Mouse (Mus musculus) MEL (cell line): ENCODE data around the gene Rab24. TPM values are rescaled to one million over a fixed set of nuclear protein-coding genes. Genes with fewer than 3 reads are reported as not detected.
A peak's percentile ranks its signal among the peaks of the same experiment; 100 is the strongest.

Source experiments
- DNase-seq: peaks from one replicate; pipeline ENCODE4 v3.0.0; 2011; ENCODE audit warnings: low read depth, low spot score
- H3K27ac ChIP-seq: 2 replicates; pipeline ENCODE4 v1.5.1; 2012; ENCODE audit warnings: low read depth, mild to moderate bottlenecking, control low read depth, low read length, moderate library complexity; ENCODE audit not compliant: control insufficient read depth
- H3K27me3 ChIP-seq, 2 experiments: fragments of 150-350 bp in 1 of 2; sonication (generic) in 1 of 2; 2 replicates each; pipeline ENCODE4 v1.6.1; 2012; ENCODE audit warnings: low read length in 2 of 2, mild to moderate bottlenecking in 2 of 2, improper control_type of control experiment in 1 of 2, moderate library complexity in 1 of 2; ENCODE audit not compliant: insufficient read depth in 2 of 2, control insufficient read depth in 1 of 2
- H3K36me3 ChIP-seq, 2 experiments: 2 replicates each; pipeline ENCODE4 v1.6.1; 2012 to 2014; ENCODE audit warnings: low read length in 2 of 2, improper control_type of control experiment in 1 of 2, inconsistent platforms in 1 of 2, mild to moderate bottlenecking in 1 of 2; ENCODE audit not compliant: insufficient read depth in 2 of 2, control insufficient read depth in 1 of 2
- H3K4me1 ChIP-seq, 2 experiments: fragments of 150-350 bp in 1 of 2; sonication (generic) in 1 of 2; 2 replicates each; pipeline ENCODE4 v1.6.1; 2012; ENCODE audit warnings: low read length in 2 of 2, improper control_type of control experiment in 1 of 2, mild to moderate bottlenecking in 1 of 2; ENCODE audit not compliant: insufficient read depth in 2 of 2, control insufficient read depth in 1 of 2
- H3K4me3 ChIP-seq, 2 experiments: fragments of 150-350 bp in 1 of 2; sonication (generic) in 1 of 2; 2 replicates each; pipeline ENCODE4 v1.5.1; 2012; ENCODE audit warnings: low read depth in 2 of 2, low read length in 2 of 2, mild to moderate bottlenecking in 2 of 2, moderate library complexity in 2 of 2, control low read depth in 1 of 2, improper control_type of control experiment in 1 of 2; ENCODE audit not compliant: control insufficient read depth in 1 of 2, insufficient read depth in 1 of 2
- H3K79me2 ChIP-seq: 2 replicates; pipeline ENCODE4 v1.6.1; 2012; ENCODE audit warnings: mild to moderate bottlenecking, low read length, moderate library complexity; ENCODE audit not compliant: control insufficient read depth, poor library complexity, insufficient read depth
- H3K9ac ChIP-seq: 2 replicates; pipeline ENCODE4 v1.6.1; 2012; ENCODE audit warnings: low read depth, mild to moderate bottlenecking, control low read depth, low read length, moderate library complexity; ENCODE audit not compliant: control insufficient read depth, poor library complexity, severe bottlenecking
- H3K9me3 ChIP-seq: fragments of 150-350 bp; sonication (generic); replicated peaks from 2 replicates; pipeline ENCODE4 v1.6.1; 2012; ENCODE audit warnings: mild to moderate bottlenecking, low read length, improper control_type of control experiment, moderate library complexity; ENCODE audit not compliant: insufficient read depth
- CHD1 ChIP-seq: IDR thresholded peaks from 2 replicates; pipeline ENCODE4 v1.6.1; 2012; ENCODE audit warnings: low read depth, mild to moderate bottlenecking, inconsistent platforms, low read length, improper control_type of control experiment
- CTCF ChIP-seq, 3 experiments: IDR thresholded peaks in 2 of 3; conservative IDR thresholded peaks in 1 of 3; 2 replicates each; pipeline ENCODE4 v1.5.1; 2011 to 2012; ENCODE audit warnings: low read length in 3 of 3, low read depth in 2 of 3, mild to moderate bottlenecking in 2 of 3, improper control_type of control experiment in 1 of 3, inconsistent platforms in 1 of 3, mixed read lengths in 1 of 3, moderate library complexity in 1 of 3; ENCODE audit not compliant: control insufficient read depth in 1 of 3, insufficient read depth in 1 of 3, poor library complexity in 1 of 3, severe bottlenecking in 1 of 3
- EP300 ChIP-seq, 2 experiments: IDR thresholded peaks; 2 replicates each; pipeline ENCODE4 v1.6.1; 2011; ENCODE audit warnings: improper control_type of control experiment in 2 of 2, low read length in 2 of 2, low read depth in 1 of 2, mild to moderate bottlenecking in 1 of 2
- ETS1 ChIP-seq: IDR thresholded peaks from 2 replicates; pipeline ENCODE4 v1.6.1; 2012; ENCODE audit warnings: low read depth, mild to moderate bottlenecking, inconsistent platforms, low read length, improper control_type of control experiment, moderate library complexity
- GABPA ChIP-seq: IDR thresholded peaks from 2 replicates; pipeline ENCODE4 v1.6.1; 2012; ENCODE audit warnings: low read depth, mild to moderate bottlenecking, inconsistent platforms, low read length, improper control_type of control experiment, moderate library complexity
- GATA1 ChIP-seq: IDR thresholded peaks from 2 replicates; pipeline ENCODE4 v1.6.1; 2011; ENCODE audit warnings: low read depth, low read length, improper control_type of control experiment
- HCFC1 ChIP-seq: IDR thresholded peaks from 2 replicates; pipeline ENCODE4 v1.6.1; 2012; ENCODE audit warnings: low read depth, mild to moderate bottlenecking, inconsistent platforms, low read length, improper control_type of control experiment, moderate library complexity
- JUND ChIP-seq: IDR thresholded peaks from 2 replicates; pipeline ENCODE4 v1.6.1; 2011; ENCODE audit warnings: low read depth, mild to moderate bottlenecking, improper control_type of control experiment, low read length
- KAT2A ChIP-seq: conservative IDR thresholded peaks from 2 replicates; pipeline ENCODE4 v1.6.1; 2012; ENCODE audit warnings: low read depth, low read length, improper control_type of control experiment, inconsistent platforms
- MAFK ChIP-seq: IDR thresholded peaks from 2 replicates; pipeline ENCODE4 v1.6.1; 2011; ENCODE audit warnings: low read depth, mild to moderate bottlenecking, low read length, improper control_type of control experiment, borderline replicate concordance
- MYB ChIP-seq: IDR thresholded peaks from 2 replicates; pipeline ENCODE4 v1.6.1; 2011; ENCODE audit warnings: mild to moderate bottlenecking, low read depth, low read length, improper control_type of control experiment
- MYC ChIP-seq: IDR thresholded peaks from 2 replicates; pipeline ENCODE4 v1.6.1; 2011; ENCODE audit warnings: low read depth, mild to moderate bottlenecking, low read length, improper control_type of control experiment, moderate library complexity
- NELFE ChIP-seq: IDR thresholded peaks from 2 replicates; pipeline ENCODE4 v1.6.1; 2011; ENCODE audit warnings: low read depth, low read length, improper control_type of control experiment
- POLR2A ChIP-seq, 2 experiments: IDR thresholded peaks; 2 replicates each; pipeline ENCODE4 v1.6.1; 2011 to 2012; ENCODE audit warnings: low read length in 2 of 2, mild to moderate bottlenecking in 2 of 2, control low read depth in 1 of 2, improper control_type of control experiment in 1 of 2, low read depth in 1 of 2, moderate library complexity in 1 of 2; ENCODE audit not compliant: control insufficient read depth in 1 of 2, insufficient read depth in 1 of 2, poor library complexity in 1 of 2
- POLR2AphosphoS5 ChIP-seq: IDR thresholded peaks from 2 replicates; pipeline ENCODE4 v1.6.1; 2012; ENCODE audit warnings: low read depth, borderline replicate concordance, mild to moderate bottlenecking, inconsistent platforms, low read length, moderate library complexity, mixed read lengths
- RAD21 ChIP-seq: IDR thresholded peaks from 2 replicates; pipeline ENCODE4 v1.6.1; 2011; ENCODE audit warnings: mild to moderate bottlenecking, low read depth, low read length, improper control_type of control experiment
- RCOR1 ChIP-seq: IDR thresholded peaks from 2 replicates; pipeline ENCODE4 v1.6.1; 2012; ENCODE audit warnings: low read depth, mild to moderate bottlenecking, inconsistent platforms, low read length, improper control_type of control experiment
- SIN3A ChIP-seq: IDR thresholded peaks from 2 replicates; pipeline ENCODE4 v1.6.1; 2012; ENCODE audit warnings: low read length, improper control_type of control experiment, inconsistent platforms
- SMC3 ChIP-seq: IDR thresholded peaks from 2 replicates; pipeline ENCODE4 v1.6.1; 2011; ENCODE audit warnings: low read depth, low read length, improper control_type of control experiment
- TAL1 ChIP-seq: IDR thresholded peaks from 2 replicates; pipeline ENCODE4 v1.6.1; 2012; ENCODE audit warnings: mild to moderate bottlenecking, inconsistent platforms, low read length, moderate library complexity, mixed read lengths
- TBP ChIP-seq: IDR thresholded peaks from 2 replicates; pipeline ENCODE4 v1.8.0; 2011; ENCODE audit warnings: low read depth, low read length, improper control_type of control experiment
- UBTF ChIP-seq: IDR thresholded peaks from 2 replicates; pipeline ENCODE4 v1.6.1; 2012; ENCODE audit warnings: low read depth, mild to moderate bottlenecking, inconsistent platforms, low read length, improper control_type of control experiment, moderate library complexity, borderline replicate concordance; ENCODE audit not compliant: insufficient read depth
- USF1 ChIP-seq: IDR thresholded peaks from 2 replicates; pipeline ENCODE4 v1.6.1; 2014; ENCODE audit warnings: low read depth, mild to moderate bottlenecking, inconsistent platforms, low read length, improper control_type of control experiment, moderate library complexity
- ZC3H11A ChIP-seq: IDR thresholded peaks from 2 replicates; pipeline ENCODE4 v1.6.1; 2012; ENCODE audit warnings: low read depth, mild to moderate bottlenecking, inconsistent platforms, low read length, improper control_type of control experiment
- ZMIZ1 ChIP-seq: IDR thresholded peaks from 2 replicates; pipeline ENCODE4 v1.6.1; 2012; ENCODE audit warnings: low read depth, mild to moderate bottlenecking, inconsistent platforms, low read length, improper control_type of control experiment, moderate library complexity
- ZNF384 ChIP-seq: IDR thresholded peaks from 2 replicates; pipeline ENCODE4 v1.6.1; 2012; ENCODE audit warnings: low read depth, mild to moderate bottlenecking, inconsistent platforms, low read length, improper control_type of control experiment
- polyA plus RNA-seq, 2 experiments: library from polyadenylated mRNA; stranded (reverse) in 1 of 2; unstranded in 1 of 2; fragments of >175 nt in 1 of 2; fragments of >200 nt in 1 of 2; gene quantifications; 2 replicates each; pipeline versions ENCODE4 v1.2.1 to v1.2.4; 2012; ENCODE audit warnings: low replicate concordance in 2 of 2, low read depth in 1 of 2; ENCODE audit not compliant: insufficient read length in 2 of 2, insufficient read depth in 1 of 2, missing spikeins in 1 of 2
- total RNA-seq: library from RNA; depleted of rRNA; stranded (reverse); fragments of 300-350 nt; gene quantifications from 2 replicates; pipeline ENCODE4 v1.2.3, GENCODE M21; 2012

Rab24 gene
- total and polyA plus RNA-seq, 3 experiments: 71.0 to 75.8 TPM; not detected in 1

DNA sequence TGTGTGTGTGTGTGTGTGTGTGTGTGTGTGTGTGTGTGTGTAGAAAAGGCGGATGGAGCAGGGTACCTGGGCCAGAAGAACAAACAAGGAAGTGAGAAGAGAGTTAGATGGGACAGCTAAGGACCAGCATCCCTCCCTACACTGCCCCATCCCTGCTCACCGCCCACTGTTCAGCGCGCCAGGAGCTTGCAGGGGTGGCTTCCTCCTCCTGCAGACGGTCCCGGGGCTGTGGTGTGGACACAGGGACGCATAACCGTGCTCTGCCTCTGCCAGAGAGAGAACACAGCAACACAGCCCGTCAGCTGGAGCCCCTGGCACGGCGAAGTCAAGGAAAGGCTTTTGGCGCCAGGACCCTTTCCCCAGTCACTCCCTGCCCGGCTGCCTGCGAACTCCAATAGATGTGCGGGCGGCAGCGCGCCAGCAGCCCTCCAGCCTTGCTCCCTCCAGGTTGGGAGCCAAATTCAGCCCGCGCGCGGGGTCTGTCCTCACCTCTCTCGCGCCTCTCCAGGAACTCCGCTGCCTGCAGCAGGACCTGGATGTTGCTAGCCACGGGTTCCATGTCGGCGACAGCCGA, 7.5 kb upstream of the Rab24 start:
- Histone ChIP-seq H3K36me3 (peaks cover 0 to 4% of the 10 kb centered on the region in 2 experiments; a peak in 1 of 4 replicates), H3K4me3 (peak overlapping the region; percentile 65 to 71), H3K27me3 (no peaks in the 10 kb centered on the region), H3K79me2 (peaks cover 2% of the 10 kb centered on the region; the same call in 1 of the 2 replicates), H3K9me3 (no peaks in the 10 kb centered on the region), H3K4me1 (peaks cover 0 to 11% of the 10 kb centered on the region in 2 experiments; a peak in 2 of 4 replicates), H3K9ac (peak overlapping the region; percentile 68), H3K27ac (peak overlapping the region; percentile 37; the same call in 1 of the 2 replicates)
- no peak for TF ChIP-seq SMC3
- TF ChIP-seq KAT2A: no peak
- no peak for TF ChIP-seq UBTF
- TF ChIP-seq TAL1: no peak
- no peak; the same call in 1 of the 2 replicates for TF ChIP-seq SIN3A
- no peak for TF ChIP-seq NELFE
- TF ChIP-seq CHD1: no peak
- no peak for TF ChIP-seq MYC
- no peak for TF ChIP-seq ZMIZ1
- no peak for TF ChIP-seq ZNF384
- no peak for TF ChIP-seq MYB
- TF ChIP-seq ZC3H11A: no peak
- no peak for TF ChIP-seq POLR2A (IDR thresholded peaks at IDR 0.05; ENCODE audit: control insufficient read depth in 1 of 2, insufficient read depth in 1 of 2, low read depth in 1 of 2, low read length in 2 of 2, poor library complexity in 1 of 2)
- TF ChIP-seq RAD21: no peak
- no peak for TF ChIP-seq MAFK
- TF ChIP-seq TBP: no peak
- TF ChIP-seq EP300 (IDR thresholded peaks at IDR 0.05; ENCODE audit: low read depth in 1 of 2, low read length in 2 of 2): no peak
- no peak for DNase-seq

DNA sequence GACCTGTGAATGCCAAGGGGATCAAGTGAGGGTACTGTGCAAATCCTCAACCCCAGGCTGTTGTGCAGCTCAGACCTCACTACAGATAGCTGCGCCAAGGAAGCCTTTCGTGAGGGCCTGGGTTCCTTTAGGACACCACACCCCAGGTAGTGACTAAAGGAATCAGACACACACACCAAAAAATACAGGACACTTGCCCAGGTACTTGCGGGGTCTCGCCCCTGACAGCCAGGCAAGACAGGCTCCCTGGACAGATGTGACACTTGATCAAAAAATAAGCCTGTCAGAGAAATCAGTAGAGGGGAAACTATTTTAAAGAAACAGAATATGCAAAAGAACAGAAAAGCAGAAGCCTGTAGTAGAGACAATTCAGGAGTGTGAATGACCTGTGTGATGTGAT, 6.9 kb upstream of the Rab24 start:
- no peak overlapping the region for H3K4me3 ChIP-seq
- no peak overlapping the region for H3K27ac ChIP-seq
- H3K79me2 ChIP-seq: peaks cover 2% of the 10 kb centered on the region; the same call in 1 of the 2 replicates
- H3K9me3 ChIP-seq: no peaks in the 10 kb centered on the region
- no peak for DNase-seq
- H3K9ac ChIP-seq: peak overlapping the region; percentile 68; the same call in 1 of the 2 replicates
- TF ChIP-seq CTCF (IDR thresholded peaks at IDR 0.05 in 2 of 3, conservative IDR thresholded peaks at IDR 0.05 in 1 of 3; ENCODE audit: control insufficient read depth in 1 of 3, insufficient read depth in 1 of 3, low read depth in 2 of 3, low read length in 3 of 3, poor library complexity in 1 of 3, severe bottlenecking in 1 of 3) (no peak), USF1 (no peak), POLR2A (IDR thresholded peaks at IDR 0.05; ENCODE audit: control insufficient read depth in 1 of 2, insufficient read depth in 1 of 2, low read depth in 1 of 2, low read length in 2 of 2, poor library complexity in 1 of 2) (no peak), TBP (no peak), ETS1 (no peak), GABPA (no peak), HCFC1 (no peak), ZC3H11A (no peak), MAFK (no peak), JUND (no peak), RCOR1 (no peak), GATA1 (no peak), POLR2AphosphoS5 (no peak), SIN3A (no peak), MYB (no peak), ZNF384 (no peak), ZMIZ1 (no peak)
- peaks cover 0 to 11% of the 10 kb centered on the region in 2 experiments; a peak in 2 of 4 replicates for H3K4me1 ChIP-seq
- peaks cover 2 to 4% of the 10 kb centered on the region in 2 experiments; a peak in 2 of 4 replicates for H3K36me3 ChIP-seq
- H3K27me3 ChIP-seq: no peaks in the 10 kb centered on the region
